Mouse (Mus musculus) testis, adult 2 months (tissue): ENCODE results near the gene Cd2.

Source experiments
- CTCF ChIP-seq: fragments of 200-500 bp; IDR thresholded peaks from 2 replicates; pipeline ENCODE4 v1.5.1; 2012; ENCODE audit warnings: low read depth, mild to moderate bottlenecking, inconsistent platforms, low read length, moderate library complexity; ENCODE audit not compliant: control insufficient read depth, insufficient read depth, insufficient replicate concordance
- POLR2A ChIP-seq: fragments of 200-500 bp; IDR thresholded peaks from 2 replicates; pipeline ENCODE4 v1.6.1; 2012; ENCODE audit warnings: low read depth, mild to moderate bottlenecking, inconsistent platforms, low read length, moderate library complexity; ENCODE audit not compliant: control insufficient read depth

- no peak for TF ChIP-seq CTCF
- TF ChIP-seq POLR2A: no peak
These were observed 3.1 kb upstream of the Cd2 start for GRCm38 (mm10) chr3:101290587-101291520.
